Mouse (Mus musculus) large intestine, adult 2 months (tissue): ENCODE results near the gene Rnd1. TPM values are rescaled to one million over a fixed set of nuclear protein-coding genes. Genes with fewer than 3 reads are reported as not detected.

ENCODE experiments used
- DNase-seq: peaks from one replicate; pipeline ENCODE4 v3.0.0-alpha.2; 2012; ENCODE audit warnings: low read depth, low spot score
- WGBS: fragments of 180-500 bp; shearing (Covaris S2); methylation state at CpG from one replicate; pipeline ENCODE4 v1.1.7; 2018; 5-methylcytosine and 5-hydroxymethylcytosine counted together
- polyA plus RNA-seq: library from polyadenylated mRNA; depleted of rRNA; stranded (reverse); fragments of >200 nt; gene quantifications from 2 replicates; pipeline ENCODE4 v1.2.3, GENCODE M21; 2012

Gene Rnd1
- polyA plus RNA-seq, 1 experiment: 1.9 TPM

DNA sequence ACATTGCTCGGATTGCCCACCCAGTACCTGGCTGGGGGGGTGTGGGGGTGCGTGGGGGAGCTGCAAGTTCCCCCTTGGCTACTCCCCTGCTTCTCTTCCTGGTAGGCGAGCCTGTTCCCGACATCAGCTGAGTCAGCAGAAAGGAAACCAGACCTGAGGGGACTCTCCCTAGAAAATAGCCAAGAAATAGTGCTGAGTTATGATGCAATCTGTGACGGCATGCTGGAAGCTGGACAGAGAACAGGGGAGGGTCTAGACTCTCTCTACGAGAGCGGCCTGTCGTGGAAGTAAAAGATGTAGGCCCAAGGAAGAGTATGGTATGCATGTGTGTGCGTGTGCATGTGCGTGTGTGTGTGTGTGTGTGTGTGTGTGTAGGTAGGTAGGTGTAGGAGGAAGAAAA lies 5.9 kb upstream of the Rnd1 start:
- no peak for DNase-seq
- 54% methylated on average over 10 of the region's 10 CpGs for WGBS

GRCm38 (mm10) chr15:98681633-98682032 lies 4.4 kb upstream of the Rnd1 start:
- 79% methylated on average over 7 of the region's 7 CpGs for WGBS

GRCm38 (mm10) chr15:98680660-98681059 lies 3.4 kb upstream of the Rnd1 start:
- WGBS: 61% methylated on average over 8 of the region's 8 CpGs

More at GRCm38 (mm10) chr15:98681633-98682032, 4.4 kb upstream of the Rnd1 start:
- DNase-seq: no peak

GRCm38 (mm10) chr15:98677977-98678376 lies 716 bp upstream of the Rnd1 start:
- whole genome bisulfite sequencing: 71% methylated on average over 7 of the region's 7 CpGs
- no peak for DNase-seq

More at GRCm38 (mm10) chr15:98680660-98681059, 3.4 kb upstream of the Rnd1 start:
- no peak for DNase-seq

GRCm38 (mm10) chr15:98676471-98676870 lies 790 bp downstream of the Rnd1 start:
- no peak for DNase-seq

GRCm38 (mm10) chr15:98675634-98676250 lies 1.5 kb downstream of the Rnd1 start:
- WGBS: 12% methylated on average over 14 of the region's 14 CpGs
- DNase-seq: no peak

More at GRCm38 (mm10) chr15:98676471-98676870, 790 bp downstream of the Rnd1 start:
- 4% methylated on average over 9 of the region's 9 CpGs for WGBS

DNA sequence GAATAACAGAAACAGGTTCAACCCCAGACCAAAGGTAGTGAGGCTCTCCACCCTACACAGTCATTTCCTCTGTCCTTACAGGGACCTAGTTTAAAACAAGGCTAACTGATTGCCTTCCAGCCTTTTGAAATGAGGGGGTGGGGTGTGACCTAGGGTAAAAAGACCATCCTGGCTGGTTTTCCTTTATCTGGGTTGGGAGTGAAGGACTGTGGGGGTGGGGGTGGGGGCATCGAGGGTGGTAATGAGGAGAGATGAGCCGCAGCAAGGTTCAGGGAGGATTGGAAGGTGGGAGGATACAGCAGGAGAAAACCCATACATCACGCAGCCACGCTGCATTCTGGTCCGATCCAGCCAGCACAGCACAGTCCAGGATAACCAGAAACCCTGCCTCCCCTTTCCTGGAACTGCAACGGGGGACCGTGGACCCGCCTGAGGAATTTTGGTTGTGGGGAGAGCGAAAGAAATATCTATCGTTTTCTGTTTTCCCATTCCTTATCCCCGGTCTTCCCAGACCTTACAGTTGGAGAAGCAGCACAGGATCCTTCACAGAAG lies 2.2 kb downstream of the Rnd1 start:
- 27% methylated on average over 11 of the region's 11 CpGs for WGBS
- DNase-seq: no peak

DNA sequence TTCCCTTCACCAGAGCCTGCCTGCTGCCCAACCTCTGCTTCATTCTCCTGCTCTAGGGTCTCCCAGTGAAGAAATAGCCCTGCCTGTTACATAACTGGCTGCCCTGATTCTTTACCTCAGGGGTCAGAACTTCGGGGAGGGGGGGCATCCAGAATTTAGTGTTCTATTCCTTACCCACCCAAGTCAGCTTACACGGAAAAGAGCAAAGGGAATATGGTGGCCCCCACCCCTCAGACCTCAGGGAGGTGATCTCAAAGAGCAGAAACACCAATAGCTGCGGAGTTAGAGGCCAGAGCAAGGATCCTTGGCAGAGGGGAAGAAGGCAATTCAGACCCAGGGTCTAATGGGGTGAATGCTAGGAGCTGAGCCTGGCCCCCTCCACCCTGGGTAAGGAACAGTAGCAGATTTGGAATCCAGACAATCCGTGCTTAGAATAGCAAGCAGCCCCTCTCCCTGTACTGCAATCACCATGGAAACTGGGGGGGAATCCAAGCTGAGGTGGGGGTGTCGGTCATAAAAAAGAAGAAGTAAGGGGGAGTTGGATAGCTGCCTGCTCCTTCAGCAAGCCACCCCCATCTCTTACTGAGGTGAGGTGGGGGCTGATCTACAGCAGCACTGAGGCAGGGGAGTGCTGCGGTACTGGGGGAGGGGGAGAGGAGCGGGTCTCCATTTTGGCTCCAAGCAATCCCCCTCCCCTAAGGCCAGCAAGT lies 2.8 kb downstream of the Rnd1 start:
- WGBS: 42% methylated on average over 7 of the region's 7 CpGs
- DNase-seq: no peak

GRCm38 (mm10) chr15:98673732-98674131 lies 3.5 kb downstream of the Rnd1 start:
- no peak for DNase-seq
- 81% methylated on average over 7 of the region's 7 CpGs for WGBS

- 49% methylated on average over 4 of the region's 4 CpGs for WGBS
- DNase-seq: no peak
Measured at GRCm38 (mm10) chr15:98672592-98672991, 4.7 kb downstream of the Rnd1 start.

DNA sequence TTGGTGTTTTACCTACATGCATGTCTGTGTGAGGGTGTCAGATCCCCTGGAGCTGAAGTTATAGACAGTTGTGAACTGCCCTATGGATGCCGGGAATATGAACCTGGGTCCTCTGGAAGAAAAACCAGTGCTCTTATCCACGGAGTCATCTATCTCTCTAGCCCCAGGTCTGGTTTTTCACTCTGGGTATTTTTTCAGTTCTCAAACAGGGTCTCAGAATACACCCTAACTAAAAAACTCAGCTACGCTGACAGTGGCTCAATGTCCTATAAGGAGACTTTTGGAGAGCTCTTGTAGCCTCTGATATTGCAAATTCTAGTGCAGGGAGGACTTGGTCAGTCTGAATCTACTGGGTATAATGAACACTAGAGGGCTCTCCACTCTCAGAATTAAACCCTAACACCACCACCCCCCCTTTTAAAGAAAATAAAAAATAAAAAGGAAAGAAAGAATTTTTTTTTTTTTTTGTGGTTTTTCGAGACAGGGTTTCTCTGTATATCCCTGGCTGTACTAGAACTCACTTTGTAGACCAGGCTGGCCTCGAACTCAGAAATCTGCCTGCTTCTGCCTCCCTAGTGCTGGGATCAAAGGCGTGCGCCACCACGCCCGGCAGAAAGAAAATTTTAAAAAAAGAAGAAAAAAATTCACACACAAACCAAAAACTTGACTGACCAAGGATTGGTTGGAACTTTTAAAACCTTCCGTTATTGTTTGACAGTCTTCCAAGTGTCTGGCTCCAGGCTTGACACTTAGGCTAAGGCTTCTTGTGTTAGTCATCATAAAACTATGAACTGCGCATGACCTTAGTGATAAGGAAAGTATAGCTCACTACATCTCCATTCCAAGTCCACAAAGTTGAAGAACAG lies 13.0 kb downstream of the Rnd1 start:
- 60% methylated on average over 11 of the region's 11 CpGs for WGBS
- no peak for DNase-seq

- WGBS: 2% methylated on average over 48 of the region's 48 CpGs
- peak; percentile 93 for DNase-seq
Measured at GRCm38 (mm10) chr15:98662567-98663545, 14.4 kb downstream of the Rnd1 start, which contains the start of gene Ddx23. Gene Ddx23 (minus strand): TSS chr15:98662894.

GRCm38 (mm10) chr15:98662198-98662566 lies 15.1 kb downstream of the Rnd1 start:
- under 1% methylated on average over 14 of the region's 14 CpGs for WGBS
- no peak for DNase-seq

DNA sequence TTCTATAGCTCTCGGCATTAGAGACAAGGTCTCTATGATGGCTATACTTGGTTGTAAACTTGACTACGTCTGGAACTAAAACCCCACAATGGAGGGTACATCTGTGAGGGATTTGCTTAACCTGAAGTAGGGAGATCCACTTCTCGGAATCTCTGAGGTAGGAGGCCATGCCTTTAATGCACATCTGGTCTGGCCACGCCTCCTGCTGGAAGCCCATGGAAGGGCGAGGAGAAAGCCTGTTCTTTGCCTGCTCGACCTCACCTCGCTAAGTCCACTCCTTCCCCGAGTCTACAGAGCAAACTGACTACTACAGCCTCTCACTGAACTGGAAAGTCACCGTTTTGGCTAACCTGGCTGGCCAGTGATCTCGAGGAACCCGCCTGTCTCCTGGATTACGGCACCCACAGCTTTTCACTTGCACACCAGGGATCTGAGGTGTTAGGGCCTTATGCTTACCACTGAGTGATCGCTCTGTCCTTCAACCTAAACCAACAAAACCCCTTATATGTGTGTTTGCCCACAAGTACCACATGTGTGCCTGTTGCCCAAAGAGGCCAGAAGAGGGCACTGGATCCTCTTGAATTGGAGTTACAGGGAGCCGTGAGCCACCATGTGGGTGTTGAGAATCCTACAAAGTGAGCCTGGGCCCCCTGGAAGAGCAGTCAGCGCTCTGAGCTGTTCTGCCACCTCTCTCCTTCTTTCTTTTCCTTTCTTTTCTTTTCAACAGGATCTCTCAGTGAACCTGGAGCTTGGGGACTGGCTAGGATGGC lies 20.1 kb downstream of the Rnd1 start:
- DNase-seq: no peak
- 75% methylated on average over 15 of the region's 15 CpGs for WGBS

DNA sequence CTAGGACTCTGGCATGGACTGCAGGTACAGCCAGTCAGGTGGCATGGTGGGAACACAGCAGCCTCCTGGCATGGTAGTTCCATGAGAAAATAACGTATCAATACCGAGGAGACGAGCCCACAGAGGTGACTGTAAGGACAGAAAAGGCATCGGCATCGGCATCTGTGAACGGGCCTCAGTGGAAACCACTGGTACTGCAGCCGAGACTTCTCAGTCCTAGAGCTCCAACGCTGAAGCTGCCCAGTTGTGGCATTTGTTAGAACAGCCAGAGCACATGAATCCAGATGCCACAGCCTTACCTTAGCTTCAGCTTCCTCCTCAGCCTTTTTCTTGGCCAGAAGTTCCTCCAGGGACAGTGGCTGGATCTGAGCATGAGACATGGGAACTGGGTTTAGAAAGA lies 25.1 kb downstream of the Rnd1 start:
- DNase-seq: no peak
- WGBS: 94% methylated on average over 8 of the region's 8 CpGs

DNA sequence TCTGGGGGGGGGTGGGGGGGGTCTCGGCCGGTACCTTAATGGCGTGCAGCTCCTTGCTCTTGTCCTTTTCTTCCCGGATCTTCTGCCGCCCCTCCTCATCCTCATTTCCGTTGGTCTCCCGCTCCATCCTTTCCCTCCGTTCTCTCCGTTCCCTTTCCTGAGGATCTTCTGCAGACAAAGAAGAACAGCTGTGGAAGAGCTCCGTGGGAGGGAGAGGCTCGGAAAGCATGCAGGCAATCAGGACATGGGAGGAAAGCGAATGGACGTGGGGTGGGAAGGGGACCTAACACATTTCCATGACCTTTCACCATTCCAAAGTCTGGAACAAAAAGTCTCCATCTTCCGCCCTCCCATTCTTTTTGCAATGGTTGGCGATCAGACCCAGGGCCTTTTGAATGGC lies 25.8 kb downstream of the Rnd1 start:
- DNase-seq: no peak
- WGBS: 93% methylated on average over 15 of the region's 15 CpGs

GRCm38 (mm10) chr15:98648071-98648470 lies 29.2 kb downstream of the Rnd1 start:
- DNase-seq: no peak
- WGBS: 92% methylated on average over 3 of the region's 3 CpGs

- 85% methylated on average over 10 of the region's 10 CpGs for WGBS
- no peak for DNase-seq
Measured at GRCm38 (mm10) chr15:98647308-98647707, 30.0 kb downstream of the Rnd1 start.
